Mouse (Mus musculus) mesoderm, embryonic 11.5 days (tissue): ENCODE results near the gene Spem1.

ENCODE experiments used
- DNase-seq: peaks from one replicate; pipeline ENCODE4 v3.0.0-alpha.2; 2012; ENCODE audit warnings: low read depth, low spot score

Gene Spem1

DNA sequence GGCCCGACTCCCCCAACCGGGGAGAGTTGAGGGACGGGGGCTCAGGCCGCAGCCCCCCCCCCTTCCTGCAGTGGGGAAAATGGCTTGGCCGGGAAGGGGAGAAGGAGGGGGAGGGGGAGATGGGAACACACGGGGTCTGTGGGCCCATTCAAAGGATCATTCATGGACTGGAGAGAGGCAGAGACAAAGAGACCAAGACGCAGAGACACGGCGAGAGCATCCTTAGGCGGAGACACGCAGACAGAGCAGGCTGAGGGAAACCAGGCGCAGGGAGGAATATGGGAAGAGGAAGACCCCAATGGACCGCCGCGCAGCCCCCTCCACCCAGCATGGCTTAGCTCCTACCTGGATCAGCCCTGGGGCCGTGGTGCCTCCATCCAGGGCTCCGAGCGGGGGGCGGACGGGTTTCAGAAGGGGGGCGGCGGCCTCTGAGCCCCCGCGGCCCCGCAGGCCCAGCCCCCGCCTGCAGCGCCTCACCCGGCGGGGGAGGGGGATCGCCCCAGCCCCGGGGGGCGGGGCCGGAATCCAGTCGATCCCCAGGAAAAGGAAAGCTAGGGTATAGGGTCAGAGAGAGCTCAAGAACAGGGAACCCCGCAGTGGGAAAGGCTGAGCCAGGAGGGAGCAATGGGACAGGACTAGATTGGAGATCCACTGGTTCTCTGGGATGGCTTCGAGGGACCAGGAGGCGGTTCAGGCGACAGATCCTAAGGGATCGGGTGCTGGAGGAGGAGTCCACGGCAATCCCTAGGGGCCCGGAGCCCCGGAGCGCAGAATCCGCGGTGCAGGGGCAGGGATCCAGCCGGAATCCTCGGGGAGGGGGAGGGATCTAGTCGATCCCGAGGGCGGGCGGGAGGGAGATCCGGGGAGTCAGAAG is 15.0 kb upstream of the Spem1 start:
- DNase-seq = peak; percentile 41

DNA sequence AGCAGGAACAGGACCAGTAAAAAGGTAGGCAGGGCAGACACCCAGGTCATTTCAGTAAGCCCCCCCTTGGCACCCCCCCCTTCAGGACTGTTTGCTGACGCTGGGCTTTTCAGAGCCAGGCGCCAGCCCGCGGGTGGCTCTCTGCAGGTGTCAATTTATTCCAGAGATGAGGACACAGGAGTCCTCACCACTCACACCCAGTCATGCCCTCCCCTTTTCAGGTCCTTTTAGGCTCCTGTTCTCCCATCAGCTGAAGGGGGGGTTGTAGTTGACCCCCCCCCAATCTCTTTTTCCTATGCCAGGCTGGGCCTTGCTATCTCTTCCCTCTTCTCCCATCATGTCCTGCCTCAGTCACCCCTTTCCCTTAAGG is 14.0 kb upstream of the Spem1 start:
- DNase-seq = no peak

DNA sequence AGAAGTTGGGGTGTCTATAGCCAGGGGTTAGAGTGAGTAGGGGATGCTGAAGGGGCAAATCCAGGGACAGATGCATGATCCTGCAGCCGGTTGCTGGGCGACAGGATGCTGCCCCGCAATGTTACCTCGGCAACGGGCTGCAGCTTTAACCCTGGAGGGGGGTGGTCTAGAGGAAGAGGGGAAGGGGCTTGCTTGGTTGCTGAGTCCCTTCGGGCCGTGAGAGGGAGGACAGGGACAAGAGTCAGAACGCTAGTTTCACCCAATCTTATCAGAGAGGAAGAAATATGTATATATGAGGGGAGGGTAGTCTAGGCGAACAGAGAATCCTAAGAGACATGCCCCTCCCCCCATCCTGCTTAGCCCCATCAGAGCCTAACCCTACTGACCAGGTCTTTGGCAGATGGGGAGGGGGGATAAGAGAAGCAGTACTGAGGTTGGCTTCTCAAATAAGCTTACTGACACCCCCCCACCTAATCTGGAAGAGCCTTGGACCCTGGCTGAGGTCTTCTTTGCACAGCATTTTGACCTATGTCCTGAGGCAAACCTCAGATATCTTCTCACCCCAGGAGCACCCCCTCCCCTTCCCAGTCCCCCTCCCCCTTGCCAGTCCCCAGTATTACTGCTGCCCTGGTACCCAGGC is 13.5 kb upstream of the Spem1 start:
- peak; percentile 45 for DNase-seq

DNA sequence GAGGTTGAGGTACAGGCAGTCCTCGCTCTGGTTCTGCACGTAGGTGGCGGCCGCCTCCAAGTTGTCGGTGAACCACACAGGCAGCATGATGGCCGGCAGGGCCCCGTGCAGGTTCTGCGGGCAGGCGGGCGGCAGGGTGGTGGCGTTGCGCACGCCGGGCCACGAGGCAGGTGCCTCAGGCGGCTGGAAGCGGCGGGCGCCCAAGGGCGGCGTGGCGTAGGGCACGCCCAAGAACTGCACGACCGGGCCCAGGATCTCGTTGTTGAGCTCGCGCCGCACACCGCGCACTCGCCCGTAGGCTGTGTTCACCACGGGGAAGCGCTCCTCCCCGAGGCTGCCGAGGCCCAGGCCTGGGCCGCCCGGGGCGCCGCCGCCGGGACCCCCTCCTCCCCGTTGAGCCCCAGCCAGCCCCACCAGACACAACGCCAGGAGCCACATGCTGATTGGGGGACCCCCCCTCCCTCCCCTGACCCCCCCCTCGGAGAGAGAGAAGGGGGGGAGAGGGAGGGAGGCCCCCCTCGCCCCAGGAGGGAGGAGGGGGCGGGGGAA is 12.1 kb upstream of the Spem1 start:
- DNase-seq = no peak

DNA sequence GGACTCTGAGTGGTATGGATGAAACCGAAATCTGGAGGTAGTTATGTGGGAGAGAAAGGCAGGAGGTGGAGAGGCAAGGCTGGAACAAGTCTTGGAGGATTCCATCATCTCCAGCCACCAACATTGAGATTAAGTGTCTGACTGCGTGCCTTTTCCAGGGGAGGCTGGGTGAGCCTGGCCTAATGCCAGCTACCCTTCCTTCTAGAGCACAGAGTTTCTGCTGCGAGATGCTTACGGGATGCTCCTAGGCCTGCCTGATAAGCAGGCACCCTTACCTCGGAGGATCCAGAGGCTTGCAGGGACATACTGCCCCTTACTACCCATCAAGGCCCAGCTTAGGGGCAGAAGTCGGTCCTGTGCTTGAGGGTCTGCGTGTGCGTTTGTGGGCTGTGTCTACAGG is 11.6 kb upstream of the Spem1 start:
- no peak for DNase-seq

DNA sequence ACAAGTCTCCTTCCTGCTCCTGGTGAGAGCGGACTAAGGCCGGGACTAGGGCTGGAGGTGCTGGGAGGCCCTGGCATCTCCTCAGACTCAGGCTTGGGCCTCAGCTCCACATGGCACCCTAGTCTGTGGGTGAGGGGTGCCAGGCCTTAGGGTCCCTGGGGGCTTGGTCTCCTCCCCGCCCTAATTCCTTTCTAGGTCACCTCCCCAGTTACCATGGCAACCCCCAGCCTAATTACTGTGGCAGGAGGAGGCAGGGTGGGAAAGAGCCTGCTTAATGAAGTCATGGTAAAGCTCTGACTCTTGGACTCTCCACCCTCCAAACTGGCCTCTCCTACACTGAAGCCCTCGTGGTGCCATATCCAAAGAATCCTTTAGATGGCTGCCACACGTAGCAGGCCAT is 6.9 kb upstream of the Spem1 start:
- no peak for DNase-seq

DNA sequence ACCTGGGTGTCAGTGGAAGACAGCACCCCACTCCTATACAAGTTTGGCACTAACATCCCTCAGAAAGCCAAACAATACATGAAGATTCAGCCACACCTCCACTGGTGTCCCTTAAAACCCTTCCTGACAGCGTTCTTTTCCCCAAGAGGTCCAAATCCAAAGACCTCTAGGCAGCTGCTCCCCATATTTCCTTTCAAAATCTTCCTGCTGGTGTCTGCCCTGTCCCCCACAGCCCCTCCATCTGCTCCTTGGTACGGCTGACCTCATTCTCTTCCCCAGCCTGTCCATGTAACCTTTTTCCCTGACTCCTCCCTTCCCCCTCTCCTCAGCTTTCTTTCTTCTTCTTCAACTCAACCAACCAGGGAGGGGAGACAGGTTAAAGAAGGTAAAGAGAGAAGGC is 1.5 kb upstream of the Spem1 start:
- no peak for DNase-seq

DNA sequence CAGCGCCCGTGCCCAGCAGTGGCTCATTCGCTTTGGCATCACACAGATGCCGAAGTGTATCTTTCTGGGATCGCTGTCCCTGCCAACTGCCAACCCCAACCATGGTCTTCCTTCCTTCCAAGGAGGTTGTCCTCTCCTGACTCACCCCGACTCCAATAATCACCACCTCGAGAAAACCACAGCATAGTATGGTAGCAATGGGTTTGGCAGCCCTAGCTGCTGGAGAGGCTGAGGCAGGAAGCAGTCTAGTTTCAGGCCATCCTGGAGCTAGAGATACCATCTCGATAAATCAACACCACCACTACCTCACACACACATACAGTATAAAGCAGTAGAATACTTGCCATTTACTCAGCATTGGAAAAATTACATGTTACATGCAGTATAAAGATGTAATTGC is 3.1 kb downstream of the Spem1 start:
- DNase-seq = no peak

DNA sequence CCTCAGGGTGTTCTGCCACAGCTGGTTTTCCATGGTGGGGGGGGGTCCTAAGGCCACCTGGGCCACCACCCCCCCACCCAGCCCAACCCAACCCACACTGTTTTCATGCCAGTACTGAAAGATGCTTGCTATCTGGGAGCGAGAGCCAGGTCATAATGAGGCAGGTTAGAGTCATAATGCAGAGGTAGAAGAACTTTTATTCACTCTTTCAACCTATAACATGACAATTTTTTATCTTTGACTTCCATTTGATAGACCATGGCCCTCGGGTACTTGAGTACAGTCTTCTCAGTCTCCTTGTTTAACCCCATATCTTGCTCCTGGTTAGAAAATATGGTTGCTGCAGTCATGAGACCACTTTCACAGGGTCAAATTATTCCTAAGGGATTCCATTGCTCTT is 3.6 kb downstream of the Spem1 start, which contains the start of gene Spem2:
Spem2 (minus strand) TSS at position 101 of the 400 bp plus-strand sequence.
- no peak for DNase-seq

DNA sequence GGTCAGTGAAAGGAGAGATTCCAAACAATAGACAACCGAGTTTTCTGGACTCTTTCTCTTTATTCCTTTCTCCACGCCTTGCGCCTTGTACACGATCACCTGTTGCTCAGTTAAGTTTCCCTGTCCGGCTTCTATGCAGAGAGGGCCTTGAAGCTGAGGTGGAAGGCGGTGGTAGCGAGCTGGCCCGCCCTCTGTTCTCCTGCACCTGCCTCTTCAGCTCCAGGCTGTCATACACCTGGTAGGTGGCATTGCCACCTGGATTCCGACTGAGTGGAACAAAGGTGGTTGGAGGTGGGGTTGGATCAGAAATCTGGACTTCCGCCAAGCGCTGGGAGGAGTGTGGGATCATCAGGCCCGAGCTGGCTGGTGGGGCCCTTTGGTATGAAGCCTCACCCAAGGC is 5.5 kb downstream of the Spem1 start:
- no peak for DNase-seq

DNA sequence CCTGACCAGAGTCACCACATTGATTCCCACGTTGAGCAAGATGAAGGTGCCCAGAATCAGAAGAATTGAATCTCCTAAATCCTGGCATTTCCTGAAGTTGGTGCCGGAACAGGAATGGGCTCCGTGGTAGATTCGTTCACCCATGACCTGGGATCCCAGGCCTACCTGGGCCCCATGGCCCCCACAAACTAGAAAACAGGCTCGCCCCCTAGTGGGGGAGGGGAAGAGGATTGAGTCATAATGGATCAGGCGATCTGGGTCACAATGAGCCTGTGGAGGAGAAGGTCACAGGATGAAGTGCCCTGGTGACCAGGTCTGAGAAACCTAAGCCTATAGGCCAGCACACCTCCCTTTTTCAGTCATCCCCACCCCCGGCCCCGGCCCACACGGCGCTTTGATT is 6.8 kb downstream of the Spem1 start, which contains the start of gene Gm39566:
Gm39566 (minus strand) TSS at position 144 of the 400 bp plus-strand sequence.
- no peak for DNase-seq

DNA sequence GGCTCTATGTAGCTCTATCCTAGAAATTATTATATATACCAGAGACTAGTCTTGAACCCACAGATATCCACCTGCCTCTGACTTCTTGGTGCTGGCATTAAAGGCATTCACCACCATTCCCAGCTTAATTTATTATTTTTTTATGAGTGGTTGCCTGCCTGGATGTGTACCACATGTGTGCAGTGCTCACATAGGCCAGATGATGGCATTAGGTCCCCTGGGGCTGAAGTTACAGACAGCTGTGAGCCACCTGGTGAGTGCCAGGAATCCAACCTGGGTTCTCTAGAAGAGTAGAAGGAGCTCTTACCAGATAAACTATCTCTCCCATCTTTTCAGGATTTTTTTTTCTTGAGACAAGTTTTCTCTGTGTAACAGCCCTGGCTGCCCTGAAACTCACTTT is 11.7 kb downstream of the Spem1 start:
- DNase-seq = no peak

DNA sequence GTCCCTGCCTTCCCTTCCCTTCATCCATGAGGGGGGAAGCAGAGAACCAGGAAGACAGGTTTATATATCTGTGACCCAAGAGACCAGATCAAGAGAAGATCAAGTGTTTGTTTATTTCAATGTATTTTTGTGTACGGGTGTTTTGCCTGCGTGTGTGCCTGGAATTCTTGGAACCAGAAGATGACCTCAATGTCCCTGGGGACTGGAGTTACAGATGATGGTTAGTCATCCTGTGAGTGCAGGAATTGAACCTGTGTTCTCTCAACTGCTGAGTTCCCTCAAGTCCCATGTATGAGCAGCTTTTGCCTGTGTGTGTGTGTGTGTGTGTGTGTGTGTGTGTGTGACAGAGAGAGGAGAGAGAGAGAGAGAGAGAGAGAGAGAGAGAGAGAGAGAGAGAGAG is 14.3 kb downstream of the Spem1 start:
- DNase-seq = no peak

DNA sequence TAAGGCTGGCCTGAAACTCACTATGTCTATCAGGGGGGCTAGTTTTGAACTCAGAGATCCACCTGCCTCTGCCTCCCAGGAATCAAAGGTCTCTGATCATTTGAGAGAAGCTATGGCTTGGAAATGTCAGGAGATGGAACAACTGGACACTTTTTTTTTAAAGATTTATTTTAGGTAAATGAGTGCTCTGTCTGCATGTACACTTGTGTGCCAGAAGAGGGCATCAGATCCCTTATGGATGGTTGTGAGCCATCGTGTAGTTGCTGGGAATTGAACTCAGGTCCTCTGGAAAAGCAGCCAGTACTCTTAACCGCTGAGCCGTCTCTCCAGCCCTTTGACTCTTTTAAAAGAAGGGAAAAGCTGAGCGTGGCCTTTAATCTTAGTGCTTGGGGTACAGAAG is 15.6 kb downstream of the Spem1 start:
- no peak for DNase-seq

DNA sequence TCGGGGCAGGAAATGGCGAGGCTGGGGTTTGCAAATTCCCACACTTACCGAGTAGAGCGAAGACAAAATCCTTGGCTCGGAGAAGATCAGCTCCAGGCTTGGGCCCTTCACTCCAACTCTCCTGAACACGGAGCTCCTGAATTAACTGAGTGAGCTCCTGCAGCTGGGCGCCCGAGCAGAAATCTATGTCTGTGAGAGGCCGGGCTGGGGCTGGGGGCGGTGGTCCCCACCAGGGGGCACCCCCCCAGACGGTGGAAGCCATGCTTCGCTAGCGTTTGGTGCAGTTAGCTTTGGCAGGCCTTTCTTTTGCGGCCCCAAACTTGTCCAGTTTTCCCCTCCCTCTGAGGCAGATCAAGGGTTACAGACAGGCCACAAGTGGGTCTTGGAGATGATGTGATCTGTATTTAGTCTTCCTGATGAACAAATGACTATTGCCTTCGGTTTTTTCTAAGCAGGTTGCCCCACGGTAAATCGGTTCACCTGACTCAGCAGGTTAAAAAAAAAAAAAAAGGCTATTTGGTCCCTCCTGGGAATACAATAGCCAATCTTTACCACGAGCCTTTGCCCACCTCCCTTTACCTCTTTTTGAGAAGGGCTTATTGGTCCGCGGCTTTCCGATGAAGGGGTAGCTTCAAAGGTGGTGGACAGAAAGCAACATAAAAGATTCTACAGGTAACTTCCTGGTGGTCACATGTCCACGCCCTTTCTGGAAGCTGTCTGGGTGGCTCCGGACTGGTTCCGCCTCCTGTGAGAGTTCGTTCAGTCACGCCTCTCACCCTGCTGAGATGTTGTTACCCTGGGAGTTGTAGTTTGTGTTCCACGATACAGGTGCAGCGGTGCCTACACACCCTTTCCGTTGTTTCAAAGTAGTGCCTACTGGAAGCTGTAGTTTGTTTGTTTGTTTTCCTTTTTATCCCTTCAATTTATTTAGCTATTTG is 16.7 kb downstream of the Spem1 start, which contains the start of gene Tmem102:
Tmem102 (minus strand) TSS at position 653 of the 938 bp plus-strand sequence.
- no peak for DNase-seq

DNA sequence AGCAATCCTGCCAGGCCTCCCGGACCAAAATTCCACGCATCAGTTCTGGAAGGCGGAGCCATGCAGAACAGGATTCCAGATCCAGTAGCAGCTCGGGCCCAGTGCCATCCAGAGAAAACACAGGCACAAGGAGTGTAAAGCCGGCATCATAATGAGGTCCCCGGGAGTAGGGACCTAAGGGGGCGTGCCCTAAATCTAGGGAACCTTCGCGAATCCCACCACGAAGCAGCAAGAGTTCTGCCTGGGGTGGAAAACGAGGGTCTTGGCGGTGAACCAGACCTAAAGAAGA is 17.4 kb downstream of the Spem1 start:
- DNase-seq = no peak

DNA sequence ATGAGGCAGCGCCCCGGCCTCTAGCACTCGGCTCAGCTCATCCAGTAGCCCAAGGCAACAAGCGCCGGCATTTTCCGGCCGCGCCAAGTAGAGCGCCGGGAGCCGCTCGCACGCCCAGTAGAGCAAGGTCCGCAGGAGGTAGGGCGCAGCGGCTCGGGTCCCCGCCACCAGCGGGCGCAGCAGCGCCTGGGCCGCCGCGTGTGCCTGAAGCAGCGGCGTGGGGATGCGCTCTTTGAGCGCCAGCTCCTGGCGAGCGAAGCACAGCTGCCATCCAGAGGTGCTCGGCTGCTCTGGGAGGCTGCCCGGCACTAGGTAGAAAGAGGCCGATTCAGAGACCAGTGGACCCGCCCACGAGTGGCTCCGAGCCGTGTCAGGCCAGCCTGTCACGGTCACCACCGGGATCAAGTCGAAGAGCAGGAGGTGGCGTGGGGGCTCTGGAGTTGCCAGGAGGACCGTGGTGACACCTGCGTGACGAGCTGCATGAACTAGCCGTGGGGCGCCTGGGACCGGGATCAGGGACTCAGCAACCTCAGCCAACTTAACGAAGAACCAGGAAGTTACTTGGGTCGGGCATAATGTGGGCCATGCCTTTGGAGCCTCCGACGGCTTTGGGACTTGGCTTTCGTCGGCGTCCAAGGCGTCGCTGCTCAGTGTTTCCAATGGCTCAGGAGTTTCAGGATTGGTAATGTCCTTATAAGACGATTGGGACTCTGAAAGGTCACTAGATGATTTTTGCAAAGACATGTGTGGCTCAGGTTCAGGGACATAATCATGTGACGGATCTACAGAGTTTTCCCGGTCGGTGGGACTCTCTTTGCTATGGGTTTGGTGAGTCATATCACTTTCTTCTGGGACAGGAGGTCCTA is 18.0 kb downstream of the Spem1 start:
- peak; percentile 74 for DNase-seq

DNA sequence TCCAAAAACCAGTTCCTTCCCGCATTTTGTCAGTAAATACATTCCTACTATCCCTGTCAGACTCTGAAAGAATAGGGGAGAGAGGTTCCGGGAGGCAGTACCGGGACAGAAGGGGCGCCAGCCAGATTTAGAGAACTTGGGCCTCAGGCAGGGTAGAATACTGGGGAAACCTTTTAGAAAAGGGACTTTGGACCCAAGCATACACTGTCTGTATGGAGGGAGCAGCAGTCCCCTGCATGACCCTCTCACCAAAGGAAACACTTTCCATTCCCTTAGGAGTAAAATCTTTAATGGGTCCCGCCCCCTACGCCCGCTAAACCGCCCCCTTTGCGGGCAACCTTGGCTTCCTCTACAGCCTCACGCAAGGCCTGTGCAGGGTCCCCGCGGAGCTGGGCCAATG is 18.7 kb downstream of the Spem1 start:
- no peak for DNase-seq

DNA sequence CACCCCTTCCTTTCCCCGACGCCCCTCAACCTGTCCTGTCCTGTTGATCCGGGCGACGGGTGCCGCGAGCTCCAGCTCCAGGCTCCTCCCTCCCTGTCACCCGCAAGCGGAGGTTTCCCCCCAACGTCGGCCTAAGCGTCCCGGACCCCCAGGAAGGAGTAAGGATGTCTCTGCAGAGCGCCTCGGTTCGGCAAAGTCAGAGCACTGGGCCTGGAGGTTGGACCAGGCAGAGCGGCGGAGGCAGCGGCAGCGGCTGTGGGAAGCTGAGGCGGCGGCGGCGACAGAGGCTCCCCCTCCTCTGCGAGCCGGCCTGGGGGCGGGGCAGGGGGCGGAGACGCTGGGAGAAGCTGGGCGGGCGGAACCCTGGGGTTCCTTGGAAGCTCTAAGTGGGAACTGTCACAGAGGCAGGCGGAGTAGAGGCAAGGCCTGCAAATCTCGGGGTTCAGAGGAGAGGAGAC is 19.3 kb downstream of the Spem1 start:
- DNase-seq = peak; percentile 41

DNA sequence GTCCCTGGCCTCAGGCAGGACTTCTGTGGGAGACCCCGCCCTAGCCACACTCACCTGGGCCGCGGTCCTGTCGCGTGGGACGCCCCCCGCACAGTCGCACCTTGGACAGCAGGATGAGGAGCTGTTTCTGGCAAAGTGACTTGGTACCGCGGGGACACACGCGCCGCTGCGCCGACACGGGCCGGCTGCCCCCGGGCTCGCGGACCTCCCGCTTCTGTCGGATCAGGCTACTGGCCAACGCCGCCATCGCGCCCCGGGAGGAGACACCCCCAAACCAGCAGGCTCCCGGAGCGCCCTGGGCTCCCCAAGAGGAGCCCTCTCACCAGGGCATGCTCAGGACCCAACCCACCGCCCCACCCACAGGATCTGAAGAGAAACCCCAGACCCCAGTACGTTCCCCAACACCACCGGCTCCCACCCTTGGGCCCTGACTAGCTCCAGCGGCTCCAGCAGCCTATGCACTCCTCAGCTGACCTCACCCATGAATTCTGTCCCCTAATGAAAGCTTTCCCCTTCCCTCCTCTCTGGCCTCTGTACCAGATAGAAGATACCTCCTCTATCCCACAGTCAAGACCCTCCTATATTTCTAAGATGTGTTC is 20.5 kb downstream of the Spem1 start, which contains the start of gene Fgf11:
Fgf11 (minus strand) TSS at position 479 of the 599 bp plus-strand sequence.
- no peak for DNase-seq
